Mouse (Mus musculus) induced T-regulatory cell, adult 2 months (primary cell): ENCODE measurements at regions not wholly inside any gene's neighbourhood (a gene's known extent, or its start where the extent isn't known, plus 50 kb on each side); places are given as distances from the start of the nearest gene placed in this dataset.

Experiments
- DNase-seq: peaks from one replicate; pipeline ENCODE4 v3.0.0-alpha.2; 2012; ENCODE audit warnings: low read depth

- no peak for DNase-seq
These were observed 53.2 kb downstream of the Fam43a start for GRCm38 (mm10) chr16:30652692-30653091.

GRCm38 (mm10) chr16:30653806-30654205, 54.3 kb downstream of the Fam43a start:
- no peak for DNase-seq

- DNase-seq, result no peak
These were observed 54.7 kb downstream of the Fam43a start for GRCm38 (mm10) chr16:30654226-30654625.

GRCm38 (mm10) chr16:30655798-30656221, 56.3 kb downstream of the Fam43a start:
- DNase-seq, result no peak

- no peak for DNase-seq
These were observed 57.4 kb downstream of the Fam43a start for GRCm38 (mm10) chr16:30656881-30657280.

GRCm38 (mm10) chr16:30658921-30659320, 59.4 kb downstream of the Fam43a start:
- no peak for DNase-seq

GRCm38 (mm10) chr16:30661086-30661977, 61.8 kb downstream of the Fam43a start:
- DNase-seq, result no peak

GRCm38 (mm10) chr16:30663055-30663454, 63.5 kb downstream of the Fam43a start:
- DNase-seq, result no peak

- no peak for DNase-seq
These were observed 64.4 kb downstream of the Fam43a start for GRCm38 (mm10) chr16:30663971-30664370.

- no peak for DNase-seq
These were observed 64.9 kb downstream of the Fam43a start for GRCm38 (mm10) chr16:30664433-30664832.

- DNase-seq, result no peak
These were observed 66.4 kb downstream of the Fam43a start for GRCm38 (mm10) chr16:30665881-30666280.

- DNase-seq, result no peak
These were observed 70.4 kb downstream of the Fam43a start for GRCm38 (mm10) chr16:30669883-30670282.

GRCm38 (mm10) chr16:30671584-30671983, 72.1 kb downstream of the Fam43a start:
- no peak for DNase-seq

- no peak for DNase-seq
These were observed 73.4 kb downstream of the Fam43a start for GRCm38 (mm10) chr16:30672776-30673550.

- no peak for DNase-seq
These were observed 74.1 kb downstream of the Fam43a start for GRCm38 (mm10) chr16:30673662-30674061.

- peak; percentile 20 for DNase-seq
These were observed 76.3 kb downstream of the Fam43a start for GRCm38 (mm10) chr16:30675829-30676228.

- no peak for DNase-seq
These were observed 77.5 kb downstream of the Fam43a start for GRCm38 (mm10) chr16:30677016-30677415.

GRCm38 (mm10) chr16:30677896-30678707, 78.6 kb downstream of the Fam43a start:
- peak; percentile 49 for DNase-seq

GRCm38 (mm10) chr16:30678708-30679492, 79.4 kb downstream of the Fam43a start:
- DNase-seq, result peak; percentile 60

- no peak for DNase-seq
These were observed 79.9 kb downstream of the Fam43a start for GRCm38 (mm10) chr16:30679493-30679811.

- DNase-seq, result no peak
These were observed 81.9 kb downstream of the Fam43a start for GRCm38 (mm10) chr16:30681421-30681820.
